Mouse (Mus musculus) midbrain, embryonic 11.5 days (tissue): Measurements from ENCODE around the gene Sash1. TPM values are rescaled to one million over a fixed set of nuclear protein-coding genes. Genes with fewer than 3 reads are reported as not detected.

Experiments used
- ATAC-seq: fragments of 200-750 bp; cut with Nextera tagmentation; 2 replicates; pipeline ENCODE4 v1.8.0; 2017; ENCODE audit warnings: moderate TSS enrichment, moderate library complexity; ENCODE audit not compliant: low FRiP score
- DNase-seq: peaks from one replicate; pipeline ENCODE4 v3.0.0; 2015; ENCODE audit warnings: low spot score; ENCODE audit errors: missing footprints
- H3K27ac ChIP-seq: fragments of 300-500 bp; sonication (generic); 2 replicates; pipeline ENCODE4 v1.5.1; 2014; ENCODE audit warnings: low read depth, low read length
- H3K27me3 ChIP-seq: fragments of 300-500 bp; sonication (generic); 2 replicates; pipeline ENCODE4 v1.6.1; 2014; ENCODE audit warnings: mild to moderate bottlenecking, low read length, moderate library complexity, mixed read lengths; ENCODE audit not compliant: control insufficient read depth, insufficient read depth
- H3K36me3 ChIP-seq: fragments of 300-500 bp; sonication (generic); 2 replicates; pipeline ENCODE4 v1.6.1; 2014; ENCODE audit warnings: mild to moderate bottlenecking, low read length, moderate library complexity, mixed read lengths; ENCODE audit not compliant: control insufficient read depth, insufficient read depth
- H3K4me1 ChIP-seq: fragments of 300-500 bp; sonication (generic); 2 replicates; pipeline ENCODE4 v1.6.1; 2014; ENCODE audit warnings: low read length; ENCODE audit not compliant: control insufficient read depth, insufficient read depth
- H3K4me2 ChIP-seq: fragments of 300-500 bp; sonication (generic); 2 replicates; pipeline ENCODE4 v1.6.1; 2014; ENCODE audit warnings: mild to moderate bottlenecking, moderate library complexity
- H3K4me3 ChIP-seq: fragments of 300-500 bp; sonication (generic); 2 replicates; pipeline ENCODE4 v1.5.1; 2014; ENCODE audit warnings: low read depth, low read length
- H3K9ac ChIP-seq: fragments of 300-500 bp; sonication (generic); 2 replicates; pipeline ENCODE4 v1.6.1; 2014; ENCODE audit warnings: low read length
- H3K9me3 ChIP-seq: fragments of 300-500 bp; sonication (generic); 2 replicates; pipeline ENCODE4 v1.6.1; 2016; ENCODE audit warnings: low read length; ENCODE audit not compliant: control insufficient read depth
- WGBS: fragments of 180-500 bp; shearing (Covaris S2); extraction: QIAGEN DNeasy Blood & Tissue Kit; methylation state at CpG from one replicate; pipeline ENCODE4 v1.1.7; 2014; 5-methylcytosine and 5-hydroxymethylcytosine counted together
- polyA plus RNA-seq: library from polyadenylated mRNA; unstranded; fragments of >200 nt; fragmentation: Nextera tagmentation; extraction: Ambion mirVana; gene quantifications from 2 replicates; pipeline ENCODE4 v1.2.1, GENCODE M21; 2014

Gene Sash1
- polyA plus RNA-seq, 1 experiment from 2014 or later, result 2.9 TPM

DNA sequence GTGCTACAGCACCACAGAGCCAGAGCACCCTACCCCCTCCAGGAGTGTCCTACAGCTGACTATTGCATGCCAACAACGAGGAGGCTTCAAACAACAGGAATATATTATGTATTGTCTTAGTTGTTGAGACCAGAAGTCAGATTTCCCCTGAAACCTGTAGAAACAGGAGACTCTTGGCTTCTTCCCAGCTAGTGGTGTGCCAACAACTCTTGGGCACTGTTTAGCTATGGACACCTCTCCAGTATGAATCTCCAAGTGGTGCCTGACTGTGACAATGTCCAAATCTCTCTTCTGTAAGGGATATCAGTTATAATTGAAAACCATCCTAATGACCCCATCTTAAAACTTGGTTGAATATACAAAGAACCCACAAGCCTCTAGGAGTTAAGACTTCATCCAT lies 13.9 kb downstream of the Sash1 start:
- DNase-seq, result no peak
- no peak for ATAC-seq
- no peak overlapping the region for H3K4me2 ChIP-seq
- WGBS, result 100% methylated on average over 1 of the region's 1 CpGs
- no peaks in the 10 kb centered on the region for H3K27me3 ChIP-seq
- no peaks in the 10 kb centered on the region for H3K36me3 ChIP-seq
- no peaks in the 10 kb centered on the region for H3K4me1 ChIP-seq
- no peak overlapping the region for H3K9ac ChIP-seq
- H3K27ac ChIP-seq, result no peak overlapping the region
- no peaks in the 10 kb centered on the region for H3K9me3 ChIP-seq
- H3K4me3 ChIP-seq, result no peak overlapping the region

DNA sequence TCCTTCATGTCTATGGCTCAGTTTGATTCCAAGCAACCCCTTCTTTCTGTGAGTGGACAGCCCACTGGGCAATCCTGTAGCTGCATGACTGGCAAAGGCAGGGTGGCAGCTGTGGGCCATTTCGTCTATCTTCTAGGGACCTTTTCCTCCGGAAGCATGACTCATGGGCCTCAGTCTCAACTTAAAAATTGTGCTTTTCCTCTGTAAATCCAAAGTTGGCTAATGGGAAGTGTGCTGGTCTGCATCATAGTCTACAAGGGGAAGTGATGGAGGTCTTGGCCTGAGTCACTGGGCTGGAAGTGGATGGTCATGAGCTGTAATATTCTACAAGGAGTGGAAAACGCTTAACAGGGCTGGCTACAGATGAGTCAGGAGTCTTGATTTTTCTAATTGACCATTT lies 15.5 kb downstream of the Sash1 start:
- DNase-seq (no peak), ATAC-seq (no peak)
- WGBS, result 86% methylated on average over 3 of the region's 3 CpGs
- Histone ChIP-seq H3K9ac (no peak overlapping the region), H3K4me2 (no peak overlapping the region), H3K9me3 (no peaks in the 10 kb centered on the region), H3K27me3 (no peaks in the 10 kb centered on the region), H3K4me1 (no peaks in the 10 kb centered on the region), H3K4me3 (no peak overlapping the region), H3K27ac (no peak overlapping the region), H3K36me3 (no peaks in the 10 kb centered on the region)

DNA sequence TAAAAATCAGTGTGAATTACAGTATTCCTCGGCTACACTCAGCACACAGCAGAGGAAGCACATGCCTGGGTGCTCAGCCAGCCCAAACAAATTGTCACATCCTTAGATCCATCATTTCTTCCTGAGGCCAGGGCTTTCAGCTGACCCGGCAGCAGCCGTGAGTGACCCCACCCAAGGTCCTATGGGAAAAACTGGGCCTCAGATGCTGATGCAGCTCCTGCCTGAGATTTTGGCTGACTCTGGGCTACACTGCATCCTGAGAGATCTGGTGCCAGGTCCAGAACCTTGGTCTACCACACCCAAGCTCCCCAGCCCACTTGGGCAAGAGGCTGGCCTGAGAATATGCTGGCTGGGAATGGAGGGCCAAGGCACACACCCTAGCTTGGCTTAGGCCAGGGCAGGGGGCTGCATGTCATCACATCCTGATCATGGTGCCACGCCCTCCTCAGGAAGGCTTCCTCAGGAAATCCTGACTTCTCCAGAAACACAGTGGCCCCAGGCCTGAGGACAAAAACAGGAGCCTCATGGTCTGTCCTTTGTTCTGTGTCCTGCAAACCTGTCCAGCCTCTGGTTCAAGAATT lies 19.7 kb downstream of the Sash1 start:
- Histone ChIP-seq H3K27me3 (no peaks in the 10 kb centered on the region), H3K4me2 (no peak overlapping the region), H3K36me3 (no peaks in the 10 kb centered on the region), H3K4me1 (no peaks in the 10 kb centered on the region), H3K27ac (no peak overlapping the region), H3K4me3 (no peak overlapping the region), H3K9me3 (no peaks in the 10 kb centered on the region), H3K9ac (no peak overlapping the region)
- DNase-seq (no peak), ATAC-seq (no peak)
- WGBS, result 83% methylated on average over 4 of the region's 4 CpGs

DNA sequence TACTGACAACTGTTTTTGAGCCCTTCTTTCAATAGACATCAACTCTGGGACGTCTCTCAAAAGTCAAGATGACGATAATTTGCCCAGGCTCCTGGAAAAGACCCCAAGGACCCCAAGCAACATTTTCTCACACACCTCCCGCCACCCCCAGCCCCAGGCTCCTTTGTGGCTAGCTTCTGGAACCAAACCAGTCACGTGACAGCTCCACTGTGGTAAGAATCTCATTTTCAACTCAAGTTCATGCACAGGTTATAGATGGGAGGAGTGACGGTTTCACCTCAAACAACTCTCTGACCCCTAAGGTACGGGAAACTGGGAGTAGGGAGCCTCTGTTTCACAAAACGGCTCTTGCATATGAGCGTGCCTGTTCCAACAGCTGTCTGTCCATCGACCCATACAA lies 25.2 kb downstream of the Sash1 start:
- 83% methylated on average over 9 of the region's 9 CpGs for WGBS
- Histone ChIP-seq H3K4me3 (no peak overlapping the region), H3K9me3 (no peaks in the 10 kb centered on the region), H3K27me3 (no peaks in the 10 kb centered on the region), H3K4me2 (no peak overlapping the region), H3K4me1 (no peaks in the 10 kb centered on the region), H3K36me3 (no peaks in the 10 kb centered on the region), H3K27ac (no peak overlapping the region), H3K9ac (no peak overlapping the region)
- DNase-seq, result no peak
- no peak for ATAC-seq

DNA sequence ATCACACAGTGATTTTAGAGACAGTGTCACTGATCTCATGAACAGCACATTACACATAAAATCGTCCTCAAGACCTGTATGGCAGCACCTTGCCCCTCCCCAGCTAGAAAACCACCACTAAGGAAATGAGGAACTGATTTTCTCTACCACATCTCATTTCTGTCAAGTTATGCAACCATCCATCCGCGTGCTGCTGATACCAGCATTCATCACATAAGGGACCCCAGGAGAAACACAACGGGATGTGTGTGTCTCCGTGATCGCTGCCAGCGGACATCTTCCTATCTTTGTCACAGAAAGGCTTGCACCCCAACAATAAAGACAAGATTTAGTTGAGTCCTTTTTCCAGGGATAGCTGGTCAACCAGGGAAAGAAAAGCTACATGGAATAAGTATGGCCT lies 27.2 kb downstream of the Sash1 start:
- ATAC-seq, result no peak
- no peaks in the 10 kb centered on the region for H3K4me1 ChIP-seq
- H3K4me3 ChIP-seq, result no peak overlapping the region
- H3K9ac ChIP-seq, result no peak overlapping the region
- DNase-seq, result no peak
- no peaks in the 10 kb centered on the region for H3K36me3 ChIP-seq
- no peaks in the 10 kb centered on the region for H3K9me3 ChIP-seq
- WGBS, result 96% methylated on average over 7 of the region's 7 CpGs
- no peak overlapping the region for H3K27ac ChIP-seq
- no peaks in the 10 kb centered on the region for H3K27me3 ChIP-seq
- H3K4me2 ChIP-seq, result no peak overlapping the region

DNA sequence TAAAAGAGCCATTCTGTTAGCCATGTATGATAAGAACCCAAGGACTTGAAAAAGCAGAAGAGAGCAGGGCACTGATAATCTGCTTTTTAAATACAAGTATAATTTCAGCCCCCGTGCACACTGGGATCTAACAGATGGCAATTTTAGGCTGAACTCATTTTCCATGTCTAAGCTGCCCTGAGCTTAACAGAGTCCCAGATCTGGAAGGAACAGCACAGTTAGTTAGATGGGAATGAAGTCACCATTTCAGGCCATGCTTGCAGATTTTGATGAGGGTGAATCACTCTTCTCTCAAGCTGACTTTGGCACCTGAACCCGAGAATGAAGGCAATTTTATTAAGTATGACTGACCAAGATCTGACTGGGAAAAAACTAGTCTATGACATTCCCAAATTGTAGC lies 28.9 kb downstream of the Sash1 start:
- no peak overlapping the region for H3K4me2 ChIP-seq
- whole genome bisulfite sequencing, result 89% methylated on average over 2 of the region's 2 CpGs
- H3K4me3 ChIP-seq, result no peak overlapping the region
- H3K36me3 ChIP-seq, result no peaks in the 10 kb centered on the region
- no peak overlapping the region for H3K27ac ChIP-seq
- H3K9me3 ChIP-seq, result no peaks in the 10 kb centered on the region
- no peaks in the 10 kb centered on the region for H3K4me1 ChIP-seq
- no peaks in the 10 kb centered on the region for H3K27me3 ChIP-seq
- no peak overlapping the region for H3K9ac ChIP-seq
- no peak for DNase-seq
- no peak for ATAC-seq

DNA sequence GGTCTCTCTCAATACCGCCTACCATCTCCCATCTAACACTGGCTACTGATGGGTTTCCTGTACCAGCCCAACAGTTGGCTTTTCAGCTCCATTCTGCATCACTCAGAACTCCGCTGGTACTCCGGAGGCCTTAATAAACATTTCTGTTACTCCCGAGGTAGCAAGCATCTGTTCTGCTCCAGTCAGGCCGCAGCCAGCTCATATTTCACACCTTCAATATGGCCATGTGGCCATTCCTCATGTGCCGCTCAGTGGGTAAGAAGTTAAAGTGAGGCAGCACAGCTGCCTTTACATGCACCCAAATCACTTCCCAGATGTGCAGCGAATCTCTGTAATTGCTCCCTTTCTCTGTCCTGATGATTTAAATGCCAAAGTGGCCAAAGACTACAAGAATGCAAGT lies 32.5 kb downstream of the Sash1 start:
- 90% methylated on average over 7 of the region's 7 CpGs for WGBS
- DNase-seq, result no peak

DNA sequence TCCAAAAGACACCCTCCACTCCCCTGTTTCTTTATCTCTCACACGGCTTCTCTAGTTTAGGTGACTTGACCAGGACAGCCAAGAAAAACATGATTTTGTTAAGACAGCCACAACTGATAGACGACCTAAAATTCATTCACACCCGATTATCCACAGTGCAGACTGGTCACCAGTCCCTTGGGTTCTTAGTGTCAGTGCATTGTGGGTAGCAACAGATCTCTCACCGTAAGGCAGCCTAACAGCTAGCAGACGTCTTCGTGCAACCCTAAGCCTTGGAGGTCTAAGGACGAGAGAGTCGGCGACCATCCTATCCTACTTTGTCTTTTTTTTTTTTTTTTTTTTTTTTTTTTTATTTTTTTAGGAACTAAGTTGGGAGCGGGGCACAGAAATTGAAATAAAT lies 34.2 kb downstream of the Sash1 start:
- Histone ChIP-seq H3K27me3 (no peaks in the 10 kb centered on the region), H3K27ac (no peak overlapping the region), H3K9me3 (no peaks in the 10 kb centered on the region), H3K4me1 (no peaks in the 10 kb centered on the region), H3K9ac (no peak overlapping the region), H3K36me3 (no peaks in the 10 kb centered on the region), H3K4me2 (no peak overlapping the region), H3K4me3 (no peak overlapping the region)
- ATAC-seq (no peak), DNase-seq (no peak)
- 90% methylated on average over 10 of the region's 10 CpGs for WGBS

More for the DNA sequence above, 32.5 kb downstream of the Sash1 start:
- Histone ChIP-seq H3K4me2 (no peak overlapping the region), H3K36me3 (no peaks in the 10 kb centered on the region), H3K9me3 (no peaks in the 10 kb centered on the region), H3K4me1 (no peaks in the 10 kb centered on the region), H3K4me3 (no peak overlapping the region), H3K9ac (no peak overlapping the region), H3K27ac (no peak overlapping the region), H3K27me3 (no peaks in the 10 kb centered on the region)
- ATAC-seq, result no peak

DNA sequence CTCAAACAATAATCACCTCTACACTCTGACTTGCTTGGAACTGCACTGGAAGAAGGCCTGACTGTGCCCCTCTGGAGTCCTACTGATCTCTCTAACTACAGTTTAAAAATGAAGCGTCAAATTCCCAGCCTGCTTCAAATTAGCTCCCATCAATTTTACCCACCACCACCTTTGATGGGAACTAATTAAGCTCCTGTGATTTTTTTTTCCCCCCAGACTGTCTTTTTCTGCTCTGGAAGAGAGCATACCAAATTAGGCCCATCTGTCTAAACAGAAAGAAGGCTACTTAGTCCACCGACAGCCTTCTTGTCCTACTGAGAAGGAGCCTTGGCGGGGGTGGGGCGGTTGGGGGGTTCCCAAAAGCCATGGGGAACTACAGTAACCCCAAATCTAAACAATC lies 37.9 kb downstream of the Sash1 start:
- H3K27me3 ChIP-seq, result no peaks in the 10 kb centered on the region
- no peaks in the 10 kb centered on the region for H3K4me1 ChIP-seq
- ATAC-seq, result no peak
- no peaks in the 10 kb centered on the region for H3K9me3 ChIP-seq
- DNase-seq, result no peak
- WGBS, result 84% methylated on average over 4 of the region's 4 CpGs
- H3K4me3 ChIP-seq, result no peak overlapping the region
- H3K4me2 ChIP-seq, result no peak overlapping the region
- no peak overlapping the region for H3K9ac ChIP-seq
- no peak overlapping the region for H3K27ac ChIP-seq
- H3K36me3 ChIP-seq, result no peaks in the 10 kb centered on the region

DNA sequence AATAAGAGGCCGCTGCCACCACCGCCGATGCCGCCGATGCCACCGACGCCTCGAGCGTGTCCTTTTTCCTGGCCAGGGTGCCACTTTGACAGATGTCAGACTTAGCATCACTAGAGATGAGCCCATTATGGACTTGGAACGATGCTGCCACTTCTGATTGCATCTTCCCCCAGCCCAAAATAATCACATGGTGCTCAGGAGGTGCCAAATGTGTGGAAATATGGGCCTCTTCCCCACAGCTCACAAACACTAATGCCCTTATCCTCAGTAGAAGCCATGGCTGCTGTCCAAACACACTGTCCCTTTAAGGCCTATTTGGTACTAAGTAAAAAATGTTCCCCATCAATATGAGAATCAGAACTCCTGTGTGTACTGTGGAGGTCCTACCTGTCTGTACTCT lies 39.6 kb downstream of the Sash1 start:
- no peak for DNase-seq
- H3K36me3 ChIP-seq, result no peaks in the 10 kb centered on the region
- H3K4me1 ChIP-seq, result no peaks in the 10 kb centered on the region
- no peaks in the 10 kb centered on the region for H3K27me3 ChIP-seq
- no peak overlapping the region for H3K4me2 ChIP-seq
- 96% methylated on average over 10 of the region's 10 CpGs for WGBS
- no peak overlapping the region for H3K4me3 ChIP-seq
- H3K27ac ChIP-seq, result no peak overlapping the region
- no peak for ATAC-seq
- no peaks in the 10 kb centered on the region for H3K9me3 ChIP-seq
- H3K9ac ChIP-seq, result no peak overlapping the region
